Mouse (Mus musculus): ENCODE data around the gene Bscl2. TPM values are rescaled to one million over a fixed set of nuclear protein-coding genes. Genes with fewer than 3 reads are reported as not detected.

Gene Bscl2
- 10 to 100 TPM in 24 of 26 experiments, 1 to 10 TPM in 2; 8.7 to 57.3 (median 25.0) TPM for total RNA-seq (2018; cell fraction: chromatin; rRNA removed)
- 100 to 1,000 TPM in 6 of 26 experiments, 10 to 100 TPM in 20; 63.2 to 119 (median 80.1) TPM for total RNA-seq (2018; cell fraction: cytosol; rRNA removed)
- total RNA-seq (2018; cell fraction: nucleus; rRNA removed): 10 to 100 TPM; 22.3 to 69.1 (median 42.1) TPM
- polyA plus RNA-seq (2018): 72.1 to 121 TPM (median 102 TPM) in 3 replicates

DNA sequence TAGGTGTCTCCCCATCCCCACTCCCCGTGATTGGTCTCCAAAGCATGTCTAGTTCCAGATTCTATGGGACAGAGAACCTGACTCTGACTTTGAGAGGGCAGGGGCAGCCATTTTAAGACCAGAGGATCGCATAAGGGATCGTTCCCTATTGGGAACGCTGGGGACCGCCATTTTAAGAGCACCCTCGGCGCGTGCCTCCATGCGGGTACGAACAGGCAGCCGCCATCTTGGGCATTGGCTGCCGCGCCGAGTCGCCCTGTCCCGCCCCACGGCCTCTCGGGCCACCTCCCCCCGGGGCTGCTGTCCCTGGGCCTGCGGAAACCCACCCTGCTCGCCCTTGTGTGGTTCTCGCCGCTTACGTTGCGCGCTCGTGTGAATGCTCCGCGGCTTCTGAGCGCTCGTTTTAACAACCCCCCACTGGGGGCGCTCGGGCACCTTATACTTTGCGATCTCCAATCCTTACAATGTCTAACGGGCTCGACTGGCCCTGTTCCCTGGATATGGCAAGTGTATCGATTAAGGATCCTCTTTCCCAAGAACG is at the start of gene Bscl2:
Gene Bscl2 (plus strand): TSS at position 217 of the 541 bp plus-strand sequence.
- 4% methylated on average over 38 of the region's 38 CpGs for WGBS (ENCODE audit: missing documents)
- Histone ChIP-seq H3K36me3 (ENCODE audit: inconsistent target) (peaks cover 12% of the 10 kb centered on the region; the same call in 1 of the 2 replicates), H3K4me3 (ENCODE audit: inconsistent target) (peak within 1 kb of the TSS; percentile 39)

DNA sequence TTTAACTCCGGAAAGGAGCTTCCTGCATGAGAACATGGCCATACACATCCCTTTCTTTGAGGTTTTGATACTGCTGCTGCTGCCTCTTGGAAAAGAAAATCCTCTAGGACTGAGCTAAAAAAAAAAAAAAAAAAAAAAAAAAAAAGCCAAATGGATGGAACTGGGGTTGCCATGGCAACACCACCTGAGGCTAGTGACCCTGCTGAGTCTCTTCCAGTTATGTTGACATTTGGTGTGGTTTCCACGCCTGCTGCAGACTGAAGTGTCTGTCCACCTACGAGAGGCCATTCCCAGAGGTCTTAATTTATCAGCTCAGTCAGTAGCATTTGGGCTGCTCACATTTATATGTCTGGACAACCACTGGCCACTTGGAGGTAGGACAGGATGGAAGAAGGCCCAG is 48.7 kb upstream of the Bscl2 start:
- 96% methylated on average over 3 of the region's 3 CpGs for WGBS (ENCODE audit: missing documents)
- Histone ChIP-seq H3K27ac (no peak overlapping the region), H3K36me3 (ENCODE audit: inconsistent target) (peaks cover 13% of the 10 kb centered on the region), H3K79me2 (ENCODE audit: inconsistent target) (peaks cover 10% of the 10 kb centered on the region; the same call in 1 of the 2 replicates), H3K4me3 (ENCODE audit: inconsistent target) (no peak overlapping the region)

More for the DNA sequence above, at the start of gene Bscl2:
- peaks cover 17% of the 10 kb centered on the region; the same call in 1 of the 2 replicates for H3K79me2 ChIP-seq (ENCODE audit: inconsistent target)
- peak within 1 kb of the TSS; percentile 34 for H3K27ac ChIP-seq

GRCm38 (mm10) chr19:8789171-8789570 is 48.1 kb upstream of the Bscl2 start:
- 76% methylated on average over 1 of the region's 1 CpGs for WGBS (ENCODE audit: missing documents)
- H3K27ac ChIP-seq: no peak overlapping the region
- peaks cover 10% of the 10 kb centered on the region; the same call in 1 of the 2 replicates for H3K79me2 ChIP-seq (ENCODE audit: inconsistent target)
- peaks cover 17% of the 10 kb centered on the region for H3K36me3 ChIP-seq (ENCODE audit: inconsistent target)
- no peak overlapping the region for H3K4me3 ChIP-seq (ENCODE audit: inconsistent target)

DNA sequence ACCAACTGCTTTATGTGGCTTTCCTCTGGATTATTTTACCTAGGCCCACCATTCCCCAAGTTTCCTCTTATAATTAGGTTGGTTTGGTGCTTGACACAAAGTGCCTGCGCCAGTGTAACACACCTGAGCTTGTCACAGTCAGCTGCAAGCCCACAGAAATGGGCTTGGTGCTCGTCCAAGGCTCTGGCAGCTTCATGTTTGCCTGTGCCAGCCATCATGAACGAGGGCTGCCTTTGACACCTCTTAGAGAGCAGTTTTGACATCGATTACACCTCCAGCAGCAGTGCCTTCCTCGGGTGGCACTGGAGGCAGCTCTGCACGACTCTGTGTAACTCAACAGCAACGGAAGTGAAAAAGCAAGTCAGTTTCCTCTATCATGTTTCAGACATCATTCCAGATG is 47.1 kb upstream of the Bscl2 start:
- Histone ChIP-seq H3K36me3 (ENCODE audit: inconsistent target) (peaks cover 27% of the 10 kb centered on the region), H3K4me3 (ENCODE audit: inconsistent target) (no peak overlapping the region), H3K79me2 (ENCODE audit: inconsistent target) (peaks cover 7% of the 10 kb centered on the region; the same call in 1 of the 2 replicates), H3K27ac (no peak overlapping the region)
- WGBS (ENCODE audit: missing documents): 81% methylated on average over 7 of the region's 7 CpGs

DNA sequence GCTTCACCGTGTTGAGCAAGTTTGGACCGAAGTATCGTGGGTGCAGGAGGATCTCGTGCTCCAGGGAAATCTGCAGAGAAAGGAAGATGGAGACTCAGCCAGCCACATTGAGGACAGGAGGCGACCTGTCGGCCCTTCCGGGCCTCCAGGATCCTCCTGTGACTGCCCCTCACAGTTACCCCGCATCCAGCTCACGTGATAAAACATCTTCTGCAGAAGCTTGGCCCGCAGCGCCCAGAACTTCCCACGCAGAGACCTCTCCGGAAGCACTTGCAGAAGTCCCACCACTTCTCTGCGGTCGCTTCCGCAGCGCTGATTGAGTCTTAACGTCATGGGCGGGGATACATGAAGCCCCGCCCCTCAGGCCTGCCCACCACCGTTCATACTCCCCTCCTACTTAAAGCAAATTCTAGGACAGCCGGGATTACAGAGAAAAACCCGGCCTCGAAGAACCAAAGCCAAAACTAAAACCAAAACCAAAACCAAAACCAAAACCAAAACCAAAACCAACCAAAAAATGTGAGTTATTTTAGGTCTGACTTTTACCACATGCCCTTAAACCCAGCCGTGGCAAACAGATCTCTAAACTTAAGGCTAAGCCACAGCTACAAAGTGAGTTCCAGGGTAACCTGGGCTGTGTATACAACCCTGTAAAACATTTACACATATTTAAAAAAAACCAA is 38.9 kb upstream of the Bscl2 start, which contains the start of gene Polr2g:
Gene Polr2g (minus strand): TSS at position 314 of the 683 bp plus-strand sequence.
- H3K4me3 ChIP-seq (ENCODE audit: inconsistent target): peak within 1 kb of the TSS; percentile 97
- H3K79me2 ChIP-seq (ENCODE audit: inconsistent target): peaks cover 24% of the 10 kb centered on the region
- peaks cover 21% of the 10 kb centered on the region for H3K36me3 ChIP-seq (ENCODE audit: inconsistent target)
- H3K27ac ChIP-seq: peak within 1 kb of the TSS; percentile 77
- under 1% methylated on average over 25 of the region's 25 CpGs for WGBS (ENCODE audit: missing documents)

DNA sequence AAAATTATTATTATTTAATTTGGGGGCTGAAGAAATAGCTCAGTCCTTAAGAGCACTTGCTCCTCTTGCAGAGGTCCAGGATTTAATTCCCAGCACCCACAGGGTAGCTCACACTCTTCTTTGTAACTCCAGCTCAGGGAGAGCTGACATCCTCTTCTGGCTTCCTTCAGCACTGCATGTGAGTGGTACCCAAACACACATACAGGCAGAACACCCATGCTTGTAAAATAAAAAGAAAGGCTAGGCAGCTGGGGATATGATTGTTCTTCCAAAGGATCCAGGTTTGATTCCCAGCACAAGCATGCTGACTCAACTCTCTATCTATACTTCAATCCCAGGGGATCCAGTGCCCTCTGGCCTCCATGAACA is 38.3 kb upstream of the Bscl2 start:
- peaks cover 15% of the 10 kb centered on the region for H3K36me3 ChIP-seq (ENCODE audit: inconsistent target)
- H3K79me2 ChIP-seq (ENCODE audit: inconsistent target): peaks cover 24% of the 10 kb centered on the region
- 0 out of 2 replicates have a peak overlapping the region, but pooled peaks have one; percentile 21 for H3K27ac ChIP-seq
- peak overlapping the region; percentile 97 for H3K4me3 ChIP-seq (ENCODE audit: inconsistent target)

DNA sequence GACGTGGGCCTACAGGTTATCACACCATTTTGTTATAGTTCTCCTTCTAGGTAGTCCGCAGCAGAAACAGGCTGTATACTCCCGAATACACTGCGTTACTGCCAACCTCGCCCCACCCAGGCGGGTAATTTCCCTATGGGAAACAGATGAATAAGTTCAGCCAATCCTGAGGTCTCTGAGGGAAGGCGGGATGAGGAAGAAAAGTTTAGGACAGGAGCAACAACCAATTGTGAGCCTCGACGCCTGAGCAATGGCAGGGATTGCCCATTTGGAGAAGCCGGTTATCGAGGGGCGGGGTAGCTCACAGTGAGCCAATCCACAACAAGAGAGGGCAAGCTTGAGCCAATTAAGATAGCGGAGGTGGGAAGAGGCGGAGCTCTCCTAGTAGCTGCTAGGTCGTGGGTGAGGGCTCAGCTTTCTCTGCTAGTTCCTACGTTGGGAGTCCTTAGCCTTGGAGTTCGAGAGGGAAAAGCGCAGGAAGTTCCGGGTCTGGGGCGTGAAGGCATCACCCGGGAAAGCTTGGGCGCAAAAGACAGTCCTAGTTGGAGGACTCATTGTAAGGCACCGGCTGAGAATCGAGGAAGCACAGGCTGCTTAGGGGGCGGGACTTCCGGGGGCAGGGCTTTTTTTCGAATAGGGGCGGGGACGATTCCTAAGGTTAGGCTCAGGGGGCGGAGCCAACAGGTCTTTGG is 35.0 kb upstream of the Bscl2 start, which contains the start of gene Zbtb3:
Gene Zbtb3 (plus strand): TSS at position 426 of the 692 bp plus-strand sequence.
- Histone ChIP-seq H3K79me2 (ENCODE audit: inconsistent target) (peaks cover 14% of the 10 kb centered on the region), H3K36me3 (ENCODE audit: inconsistent target) (no peaks in the 10 kb centered on the region), H3K27ac (peak within 1 kb of the TSS; percentile 84), H3K4me3 (ENCODE audit: inconsistent target) (peak within 1 kb of the TSS; percentile 70)
- WGBS (ENCODE audit: missing documents): under 1% methylated on average over 30 of the region's 30 CpGs

DNA sequence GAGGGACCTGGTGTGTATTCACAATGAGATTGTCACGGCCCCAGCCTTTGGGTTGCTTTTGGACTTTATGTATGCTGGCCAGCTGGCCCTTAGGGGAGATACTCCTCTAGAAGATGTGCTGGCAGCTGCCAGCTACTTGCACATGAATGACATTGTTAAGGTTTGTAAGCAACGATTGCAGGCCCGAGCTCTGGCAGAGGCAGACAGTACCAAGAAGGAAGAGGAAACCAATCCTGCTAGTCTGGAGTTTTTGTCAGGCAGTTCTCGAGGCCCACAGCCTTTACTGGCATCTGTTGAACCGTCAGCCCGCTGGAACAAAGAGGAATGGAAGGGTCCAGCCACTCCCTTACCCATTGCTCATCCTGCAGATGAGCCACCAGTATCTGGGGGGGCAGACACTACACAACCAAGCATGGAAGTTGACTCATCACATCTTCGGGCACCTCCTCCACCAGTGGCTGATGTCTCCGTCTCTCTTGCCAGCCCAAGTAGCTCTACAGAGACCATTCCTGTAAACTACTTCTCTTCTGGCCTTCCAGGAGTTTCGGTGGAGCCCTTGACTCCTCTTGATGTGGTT is 34.0 kb upstream of the Bscl2 start:
- no peaks in the 10 kb centered on the region for H3K36me3 ChIP-seq (ENCODE audit: inconsistent target)
- no peak overlapping the region for H3K4me3 ChIP-seq (ENCODE audit: inconsistent target)
- WGBS (ENCODE audit: missing documents): 73% methylated on average over 9 of the region's 9 CpGs
- H3K27ac ChIP-seq: peak overlapping the region; percentile 84
- H3K79me2 ChIP-seq (ENCODE audit: inconsistent target): peaks cover 5% of the 10 kb centered on the region; the same call in 1 of the 2 replicates

DNA sequence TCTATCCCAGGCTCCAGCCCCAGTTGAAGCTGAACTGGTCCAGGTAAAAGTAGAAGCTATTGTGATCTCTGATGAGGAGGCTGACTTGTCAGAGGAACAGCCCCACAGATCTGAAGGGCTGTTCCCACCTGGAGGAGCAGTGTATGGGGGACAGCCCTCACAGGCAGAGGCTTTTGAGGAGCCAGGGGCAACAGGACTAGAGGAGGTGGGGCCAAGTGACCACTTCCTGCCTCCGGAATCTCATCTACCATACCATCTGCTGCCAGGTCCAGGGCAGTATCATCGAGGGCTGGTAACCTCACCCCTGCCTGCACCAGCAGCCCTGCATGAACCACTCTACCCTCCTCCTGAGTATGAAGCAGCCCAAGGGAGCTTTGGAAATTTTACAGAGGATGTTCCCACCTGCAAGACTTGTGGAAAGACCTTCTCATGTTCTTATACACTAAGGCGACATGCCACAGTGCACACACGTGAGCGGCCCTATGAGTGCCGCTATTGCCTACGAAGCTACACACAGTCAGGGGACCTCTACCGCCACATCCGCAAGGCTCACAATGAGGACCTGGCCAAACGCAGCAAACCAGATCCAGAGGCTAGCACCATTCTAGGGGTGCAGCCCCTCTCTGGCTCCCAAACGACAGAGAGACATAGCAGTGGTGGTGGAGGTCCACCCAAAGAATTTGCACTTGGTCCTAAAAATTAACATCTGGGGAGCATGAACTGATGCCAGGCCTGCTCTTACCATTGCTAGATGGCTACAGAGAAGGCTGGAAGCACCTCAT is 33.2 kb upstream of the Bscl2 start:
- WGBS (ENCODE audit: missing documents): 73% methylated on average over 10 of the region's 11 CpGs
- Histone ChIP-seq H3K4me3 (ENCODE audit: inconsistent target) (no peak overlapping the region), H3K79me2 (ENCODE audit: inconsistent target) (peaks cover 5% of the 10 kb centered on the region; the same call in 1 of the 2 replicates), H3K36me3 (ENCODE audit: inconsistent target) (no peaks in the 10 kb centered on the region), H3K27ac (0 out of 2 replicates have a peak overlapping the region, but pooled peaks have one; percentile 84)

DNA sequence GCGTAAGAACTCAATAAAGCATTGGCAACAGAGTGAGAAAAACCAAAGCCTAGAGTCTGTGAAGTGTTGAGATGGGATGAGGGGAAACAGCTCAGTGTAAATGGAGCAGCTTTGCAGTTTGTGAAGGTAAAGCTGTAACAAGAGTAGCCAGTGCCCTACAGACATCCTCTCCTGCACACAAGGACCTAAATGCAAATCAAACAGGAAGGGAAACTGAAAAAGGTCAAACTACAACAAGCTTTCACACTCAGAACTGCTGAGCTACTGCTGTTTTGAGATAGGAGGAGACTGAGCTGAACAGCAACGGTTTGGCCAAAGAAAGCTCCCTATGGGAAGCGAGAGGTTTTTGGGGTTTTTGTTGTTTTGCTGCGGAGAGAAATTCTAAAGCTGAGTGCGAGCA is 30.5 kb upstream of the Bscl2 start:
- WGBS (ENCODE audit: missing documents): 70% methylated on average over 5 of the region's 5 CpGs

GRCm38 (mm10) chr19:8815812-8816211 is 21.5 kb upstream of the Bscl2 start:
- H3K79me2 ChIP-seq (ENCODE audit: inconsistent target): peaks cover 64% of the 10 kb centered on the region
- WGBS (ENCODE audit: missing documents): 88% methylated on average over 9 of the region's 11 CpGs
- no peak overlapping the region for H3K4me3 ChIP-seq (ENCODE audit: inconsistent target)
- H3K27ac ChIP-seq: no peak overlapping the region
- peaks cover 45% of the 10 kb centered on the region for H3K36me3 ChIP-seq (ENCODE audit: inconsistent target)

More for the DNA sequence above, 30.5 kb upstream of the Bscl2 start:
- Histone ChIP-seq H3K4me3 (ENCODE audit: inconsistent target) (no peak overlapping the region), H3K79me2 (ENCODE audit: inconsistent target) (peaks cover 5% of the 10 kb centered on the region; the same call in 1 of the 2 replicates), H3K36me3 (ENCODE audit: inconsistent target) (peaks cover 17% of the 10 kb centered on the region), H3K27ac (peak overlapping the region; percentile 18)

- WGBS (ENCODE audit: missing documents): 68% methylated on average over 3 of the region's 3 CpGs
Measured at GRCm38 (mm10) chr19:8817001-8817400, 20.3 kb upstream of the Bscl2 start.

GRCm38 (mm10) chr19:8818301-8818798 is 18.9 kb upstream of the Bscl2 start:
- peaks cover 82% of the 10 kb centered on the region for H3K79me2 ChIP-seq (ENCODE audit: inconsistent target)
- H3K4me3 ChIP-seq (ENCODE audit: inconsistent target): peak overlapping the region; percentile 95
- H3K36me3 ChIP-seq (ENCODE audit: inconsistent target): peaks cover 31% of the 10 kb centered on the region
- H3K27ac ChIP-seq: peak overlapping the region; percentile 96
- 17% methylated on average over 13 of the region's 14 CpGs for WGBS (ENCODE audit: missing documents)

More at GRCm38 (mm10) chr19:8817001-8817400, 20.3 kb upstream of the Bscl2 start:
- H3K79me2 ChIP-seq (ENCODE audit: inconsistent target): peaks cover 75% of the 10 kb centered on the region
- no peak overlapping the region for H3K4me3 ChIP-seq (ENCODE audit: inconsistent target)
- H3K36me3 ChIP-seq (ENCODE audit: inconsistent target): peaks cover 35% of the 10 kb centered on the region
- H3K27ac ChIP-seq: no peak overlapping the region

All from macrophage (primary cell).